Mouse (Mus musculus) hindbrain, embryonic 16.5 days (tissue): Measurements from ENCODE around the gene C4bp. TPM values are rescaled to one million over a fixed set of nuclear protein-coding genes. Genes with fewer than 3 reads are reported as not detected.

ENCODE experiments used
- ATAC-seq: fragments of 200-750 bp; cut with Nextera tagmentation; 2 replicates; pipeline ENCODE4 v1.8.0; 2017; ENCODE audit warnings: moderate TSS enrichment, moderate library complexity
- H3K27ac ChIP-seq: fragments of 300-500 bp; sonication (generic); 2 replicates; pipeline ENCODE4 v1.5.1; 2014; ENCODE audit warnings: low read depth, mild to moderate bottlenecking, control low read depth, low read length, moderate library complexity
- H3K27me3 ChIP-seq: fragments of 300-500 bp; sonication (generic); replicated peaks from 2 replicates; pipeline ENCODE4 v1.6.1; 2014; ENCODE audit warnings: low read length; ENCODE audit not compliant: control insufficient read depth, insufficient read depth
- H3K36me3 ChIP-seq: fragments of 300-500 bp; sonication (generic); 2 replicates; pipeline ENCODE4 v1.6.1; 2014; ENCODE audit warnings: mild to moderate bottlenecking, low read length, moderate library complexity, mixed read lengths; ENCODE audit not compliant: control insufficient read depth, insufficient read depth
- H3K4me1 ChIP-seq: fragments of 300-500 bp; sonication (generic); 2 replicates; pipeline ENCODE4 v1.6.1; 2014; ENCODE audit warnings: low read depth, low read length; ENCODE audit not compliant: control insufficient read depth, insufficient read depth
- H3K4me2 ChIP-seq: fragments of 300-500 bp; sonication (generic); 2 replicates; pipeline ENCODE4 v1.6.1; 2014; ENCODE audit warnings: mild to moderate bottlenecking, low read length, control low read depth, moderate library complexity
- H3K4me3 ChIP-seq: fragments of 300-500 bp; sonication (generic); 2 replicates; pipeline ENCODE4 v1.5.1; 2014; ENCODE audit warnings: mild to moderate bottlenecking, low read length, control low read depth, moderate library complexity
- H3K9ac ChIP-seq: fragments of 300-500 bp; sonication (generic); 2 replicates; pipeline ENCODE4 v1.6.1; 2014; ENCODE audit warnings: low read depth, mild to moderate bottlenecking, control low read depth, low read length, moderate library complexity
- H3K9me3 ChIP-seq: fragments of 300-500 bp; sonication (generic); 2 replicates; pipeline ENCODE4 v1.6.1; 2014; ENCODE audit warnings: mild to moderate bottlenecking, low read length, moderate library complexity; ENCODE audit not compliant: control insufficient read depth
- WGBS: fragments of 180-500 bp; shearing (Covaris S2); extraction: QIAGEN DNeasy Blood & Tissue Kit; methylation state at CpG from one replicate; pipeline ENCODE4 v1.1.7; 2014; 5-methylcytosine and 5-hydroxymethylcytosine counted together
- polyA plus RNA-seq: library from polyadenylated mRNA; unstranded; fragments of >200 nt; fragmentation: Nextera tagmentation; extraction: Ambion mirVana; gene quantifications from 2 replicates; pipeline ENCODE4 v1.2.1, GENCODE M21; 2015

Gene C4bp
- 0.05 TPM in 1 of 2 replicates, not detected in the other for polyA plus RNA-seq

- no peak within 1 kb of the TSS for H3K4me2 ChIP-seq
Measured at GRCm38 (mm10) chr1:130661454-130661853, at the start of gene C4bp. TSS of gene C4bp (minus strand) at chr1:130661632.

GRCm38 (mm10) chr1:130710283-130711080 is 49.0 kb upstream of the C4bp start:
- ATAC-seq, result no peak
- Histone ChIP-seq H3K4me3 (no peak overlapping the region), H3K27me3 (no peaks in the 10 kb centered on the region), H3K36me3 (peaks cover 13% of the 10 kb centered on the region), H3K27ac (no peak overlapping the region), H3K9me3 (no peaks in the 10 kb centered on the region), H3K9ac (no peak overlapping the region), H3K4me1 (peaks cover 3% of the 10 kb centered on the region; the same call in 1 of the 2 replicates), H3K4me2 (no peak overlapping the region)
- WGBS, result 86% methylated on average over 22 of the region's 22 CpGs

More at GRCm38 (mm10) chr1:130661454-130661853, at the start of gene C4bp:
- no peaks in the 10 kb centered on the region for H3K9me3 ChIP-seq
- no peaks in the 10 kb centered on the region for H3K27me3 ChIP-seq
- no peak within 1 kb of the TSS for H3K27ac ChIP-seq
- WGBS, result 81% methylated on average over 3 of the region's 3 CpGs
- H3K36me3 ChIP-seq, result no peaks in the 10 kb centered on the region
- H3K4me3 ChIP-seq, result no peak within 1 kb of the TSS
- ATAC-seq, result no peak
- H3K9ac ChIP-seq, result no peak within 1 kb of the TSS
- no peaks in the 10 kb centered on the region for H3K4me1 ChIP-seq

- ATAC-seq, result no peak
- H3K36me3 ChIP-seq, result peaks cover 39% of the 10 kb centered on the region
Measured at GRCm38 (mm10) chr1:130703613-130704012, 42.2 kb upstream of the C4bp start.

GRCm38 (mm10) chr1:130701976-130702375 is 40.5 kb upstream of the C4bp start:
- no peaks in the 10 kb centered on the region for H3K9me3 ChIP-seq
- H3K4me2 ChIP-seq, result no peak overlapping the region
- H3K27ac ChIP-seq, result no peak overlapping the region
- no peak for ATAC-seq
- H3K27me3 ChIP-seq, result no peaks in the 10 kb centered on the region
- no peak overlapping the region for H3K4me3 ChIP-seq
- H3K4me1 ChIP-seq, result no peaks in the 10 kb centered on the region
- 96% methylated on average over 11 of the region's 11 CpGs for WGBS
- no peak overlapping the region for H3K9ac ChIP-seq
- peaks cover 42% of the 10 kb centered on the region for H3K36me3 ChIP-seq

More at GRCm38 (mm10) chr1:130703613-130704012, 42.2 kb upstream of the C4bp start:
- H3K4me3 ChIP-seq, result no peak overlapping the region
- H3K9ac ChIP-seq, result no peak overlapping the region
- no peak overlapping the region for H3K27ac ChIP-seq
- no peaks in the 10 kb centered on the region for H3K27me3 ChIP-seq
- H3K9me3 ChIP-seq, result no peaks in the 10 kb centered on the region
- WGBS, result 90% methylated on average over 2 of the region's 2 CpGs
- H3K4me1 ChIP-seq, result no peaks in the 10 kb centered on the region
- H3K4me2 ChIP-seq, result no peak overlapping the region

GRCm38 (mm10) chr1:130699937-130700633 is 38.7 kb upstream of the C4bp start:
- H3K4me1 ChIP-seq, result no peaks in the 10 kb centered on the region
- no peak overlapping the region for H3K9ac ChIP-seq
- no peak overlapping the region for H3K27ac ChIP-seq
- no peak overlapping the region for H3K4me3 ChIP-seq
- H3K9me3 ChIP-seq, result no peaks in the 10 kb centered on the region
- peaks cover 32% of the 10 kb centered on the region for H3K36me3 ChIP-seq
- no peaks in the 10 kb centered on the region for H3K27me3 ChIP-seq
- ATAC-seq, result no peak
- WGBS, result 93% methylated on average over 10 of the region's 10 CpGs
- no peak overlapping the region for H3K4me2 ChIP-seq

- WGBS, result 93% methylated on average over 5 of the region's 5 CpGs
- Histone ChIP-seq H3K27ac (no peak overlapping the region), H3K9me3 (no peaks in the 10 kb centered on the region), H3K4me1 (no peaks in the 10 kb centered on the region), H3K4me3 (no peak overlapping the region), H3K9ac (no peak overlapping the region), H3K4me2 (no peak overlapping the region), H3K27me3 (no peaks in the 10 kb centered on the region), H3K36me3 (peaks cover 32% of the 10 kb centered on the region)
- ATAC-seq, result no peak
Measured at GRCm38 (mm10) chr1:130698601-130699000, 37.2 kb upstream of the C4bp start.

GRCm38 (mm10) chr1:130683905-130684304 is 22.5 kb upstream of the C4bp start:
- H3K4me3 ChIP-seq, result no peak overlapping the region
- peaks cover 3% of the 10 kb centered on the region for H3K36me3 ChIP-seq
- H3K9ac ChIP-seq, result no peak overlapping the region
- H3K4me2 ChIP-seq, result no peak overlapping the region
- no peak for ATAC-seq
- no peaks in the 10 kb centered on the region for H3K9me3 ChIP-seq
- no peaks in the 10 kb centered on the region for H3K27me3 ChIP-seq
- no peaks in the 10 kb centered on the region for H3K4me1 ChIP-seq
- WGBS, result 50% methylated on average over 1 of the region's 1 CpGs
- H3K27ac ChIP-seq, result no peak overlapping the region

- no peak for ATAC-seq
- 80% methylated on average over 6 of the region's 6 CpGs for WGBS
- Histone ChIP-seq H3K4me2 (no peak overlapping the region), H3K27ac (no peak overlapping the region), H3K36me3 (no peaks in the 10 kb centered on the region), H3K4me1 (no peaks in the 10 kb centered on the region), H3K9ac (no peak overlapping the region), H3K4me3 (no peak overlapping the region), H3K27me3 (no peaks in the 10 kb centered on the region), H3K9me3 (no peaks in the 10 kb centered on the region)
Measured at GRCm38 (mm10) chr1:130681656-130682413, 20.4 kb upstream of the C4bp start.

GRCm38 (mm10) chr1:130681075-130681474 is 19.6 kb upstream of the C4bp start:
- Histone ChIP-seq H3K27me3 (no peaks in the 10 kb centered on the region), H3K4me1 (no peaks in the 10 kb centered on the region), H3K4me3 (no peak overlapping the region), H3K9ac (no peak overlapping the region), H3K4me2 (no peak overlapping the region), H3K36me3 (no peaks in the 10 kb centered on the region), H3K27ac (no peak overlapping the region), H3K9me3 (no peaks in the 10 kb centered on the region)
- ATAC-seq, result no peak
- 85% methylated on average over 2 of the region's 2 CpGs for WGBS
